11 mouse cellular contexts compared by ENCODE assay signal in the genomic region with DNA sequence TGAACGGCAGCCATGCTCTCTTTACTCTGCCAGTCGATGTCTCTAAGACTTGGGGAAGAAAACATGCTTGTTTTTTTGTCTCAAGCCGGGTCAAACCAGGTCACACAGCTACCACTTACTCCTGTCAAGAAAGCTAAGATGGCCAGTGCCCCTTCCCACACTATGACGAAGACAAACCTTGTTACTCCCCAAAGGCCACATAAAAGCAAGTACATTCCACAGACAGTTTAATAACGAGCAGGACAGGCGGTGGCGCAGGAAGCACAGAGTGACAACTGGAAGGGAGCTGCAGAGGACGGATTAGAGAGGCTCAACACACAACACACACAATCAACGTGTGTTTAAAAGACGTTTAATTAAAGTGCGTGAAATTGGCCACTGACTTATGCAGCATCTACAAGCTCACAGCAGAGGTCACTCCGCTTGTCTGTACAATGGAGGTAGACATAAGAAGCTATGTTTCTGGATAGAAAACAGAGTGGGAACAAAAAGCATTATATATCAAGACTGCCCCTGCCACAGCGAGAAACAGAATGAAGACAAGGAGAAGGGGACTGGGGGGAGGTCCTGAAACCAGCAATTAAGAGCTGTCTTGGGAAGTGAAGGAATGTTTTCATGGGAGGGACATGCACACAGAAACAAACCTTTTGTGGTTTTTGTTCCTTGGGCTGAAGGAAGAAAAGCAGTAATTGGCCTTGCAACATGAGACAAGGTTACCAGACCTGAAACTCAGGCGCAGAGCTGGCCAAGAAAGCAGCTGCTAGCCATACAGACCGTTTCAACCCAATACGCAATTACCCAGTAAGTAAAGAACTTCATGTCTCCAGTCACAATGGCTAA.
DNase-seq lines count a peak whose midpoint lies in the region; ATAC-seq and TF ChIP-seq lines count a peak whose summit lies in the region.
"Had no signal": no experiment of that assay in that cellular context is flagged by ENCODE, and none has a peak within 500 bp of the region (broad histone marks: within the 10 kb centered on the region; RNA-seq: fewer than 3 reads in every experiment).

No protein-coding gene starts in this region.

- H3K27ac ChIP-seq in forebrain, postnatal 0 days (ENCODE audit: low read depth, low read length) = 0 out of 2 replicates have a peak overlapping the region, but pooled peaks have one; percentile 6
- H3K27ac ChIP-seq in limb, embryonic 10.5 days = peak overlapping the region; percentile 31; the same call in 1 of the 2 replicates

- TF ChIP-seq CTCF in forebrain, postnatal 0 days (IDR thresholded peaks at IDR 0.05; ENCODE audit: low read depth) = peak; percentile 30; the same call in 1 of the 2 replicates

- no peak overlapping the region for H3K9ac ChIP-seq in forebrain, postnatal 0 days

- peaks cover 7% of the 10 kb centered on the region; the same call in 1 of the 2 replicates for H3K4me1 ChIP-seq in forebrain, postnatal 0 days (ENCODE audit: insufficient read depth)
- H3K4me1 ChIP-seq in limb, embryonic 10.5 days = peaks cover 11% of the 10 kb centered on the region

- no peaks in the 10 kb centered on the region for H3K36me3 ChIP-seq in forebrain, postnatal 0 days (ENCODE audit: insufficient read depth)
- H3K36me3 ChIP-seq in limb, embryonic 10.5 days = no peaks in the 10 kb centered on the region
- H3K36me3 ChIP-seq: G1E had no signal

- peak; percentile 49 for ATAC-seq in forebrain, postnatal 0 days

- no peaks in the 10 kb centered on the region for H3K9me3 ChIP-seq in forebrain, postnatal 0 days (ENCODE audit: low read length)
- H3K9me3 ChIP-seq in limb, embryonic 10.5 days (replicated peaks) = no peaks in the 10 kb centered on the region
- H3K9me3 ChIP-seq: G1E had no signal

- H3K27me3 ChIP-seq in forebrain, postnatal 0 days (ENCODE audit: insufficient read depth, low read length) = no peaks in the 10 kb centered on the region
- no peaks in the 10 kb centered on the region for H3K27me3 ChIP-seq in limb, embryonic 10.5 days (ENCODE audit: low read depth, poor library complexity, severe bottlenecking)

- no peak overlapping the region for H3K4me2 ChIP-seq in forebrain, postnatal 0 days (ENCODE audit: low read depth)

- DNase-seq in Muller cell, postnatal 12 days (ENCODE audit: inconsistent ontology term) = peak; percentile 7
- DNase-seq in brain, adult 2 months (ENCODE audit: low read depth, low spot score) = peak; percentile 39
- peak; percentile 58 for DNase-seq in forebrain, postnatal 0 days
- DNase-seq in limb, embryonic 10.5 days (ENCODE audit: low spot score) = no peak
- no peak for DNase-seq in adrenal gland, postnatal 4 days (ENCODE audit: low spot score in 2 of 2)
- DNase-seq in spleen, postnatal 10 days (ENCODE audit: low spot score in 2 of 2) = no peak
- DNase-seq in testis, postnatal 14 days (ENCODE audit: low spot score) = no peak
- DNase-seq in lung, postnatal 25 days (ENCODE audit: low spot score) = no peak
- DNase-seq: heart, postnatal 36 days had no signal

- WGBS in forebrain, postnatal 0 days = 11% methylated on average over 16 of the region's 16 CpGs
- 66% methylated on average over 16 of the region's 16 CpGs for WGBS in limb, embryonic 10.5 days

- no peak overlapping the region for H3K4me3 ChIP-seq in forebrain, postnatal 0 days (ENCODE audit: low read depth, low read length)
- no peak overlapping the region for H3K4me3 ChIP-seq in limb, embryonic 10.5 days
- H3K4me3 ChIP-seq: erythroblast, embryonic 14.5 days had no signal

Comparison
In these comparisons a context has a peak if more than half of its experiments do, and no peak if none do; other contexts are left out.
1. DNase-seq: peak in Muller cell, postnatal 12 days (single experiment), brain, adult 2 months (single experiment) and forebrain, postnatal 0 days (single experiment); none in limb, embryonic 10.5 days (single experiment), adrenal gland, postnatal 4 days (0 of 2), spleen, postnatal 10 days (0 of 2), testis, postnatal 14 days (single experiment) and lung, postnatal 25 days (single experiment).